Mouse (Mus musculus) CH12.LX (cell line): ENCODE results near the gene Tcp11. TPM values are rescaled to one million over a fixed set of nuclear protein-coding genes. Genes with fewer than 3 reads are reported as not detected.

ENCODE experiments used
- DNase-seq: peaks from one replicate; pipeline ENCODE4 v3.0.0-alpha.2; 2013; ENCODE audit errors: extremely low read depth
- H3K27ac ChIP-seq: 2 replicates; pipeline ENCODE4 v1.5.1; 2012; ENCODE audit warnings: low read depth, mild to moderate bottlenecking, control low read depth, moderate library complexity; ENCODE audit not compliant: insufficient read depth
- H3K27me3 ChIP-seq: replicated peaks from 2 replicates; pipeline ENCODE3; 2012; ENCODE audit warnings: inconsistent platforms
- H3K36me3 ChIP-seq, 2 experiments: replicated peaks in 1 of 2; 2 replicates each; pipeline versions ENCODE3 to v1.6.1; 2012; ENCODE audit warnings: inconsistent platforms in 1 of 2, low read length in 1 of 2, mild to moderate bottlenecking in 1 of 2, mixed read lengths in 1 of 2, moderate library complexity in 1 of 2; ENCODE audit not compliant: control insufficient read depth in 1 of 2, insufficient read depth in 1 of 2
- H3K4me1 ChIP-seq, 2 experiments: 2 replicates each; pipeline ENCODE4 v1.6.1; 2012; ENCODE audit warnings: inconsistent platforms in 1 of 2, moderate library complexity in 1 of 2; ENCODE audit not compliant: insufficient read depth in 2 of 2, control insufficient read depth in 1 of 2
- H3K4me2 ChIP-seq: 2 replicates; pipeline ENCODE4 v1.6.1; 2012; ENCODE audit warnings: low read depth, mild to moderate bottlenecking, control low read depth; ENCODE audit not compliant: poor library complexity, insufficient read depth, severe bottlenecking
- H3K4me3 ChIP-seq, 3 experiments: fragments of 150-350 bp in 1 of 3; sonication (generic) in 1 of 3; replicated peaks in 1 of 3; 2 replicates each; pipeline versions ENCODE3 to v1.5.1; 2011 to 2012; ENCODE audit warnings: low read depth in 2 of 3, low read length in 2 of 3, mild to moderate bottlenecking in 2 of 3, moderate library complexity in 2 of 3, control low read depth in 1 of 3, improper control_type of control experiment in 1 of 3, inconsistent platforms in 1 of 3, mixed read lengths in 1 of 3; ENCODE audit not compliant: poor library complexity in 1 of 3
- H3K79me2 ChIP-seq: replicated peaks from 2 replicates; pipeline ENCODE4 v1.6.1; 2012; ENCODE audit warnings: mild to moderate bottlenecking, moderate library complexity; ENCODE audit not compliant: control insufficient read depth, poor library complexity, insufficient read depth, severe bottlenecking; ENCODE audit errors: extremely low read depth
- H3K9ac ChIP-seq: 2 replicates; pipeline ENCODE4 v1.6.1; 2012; ENCODE audit warnings: low read depth, mild to moderate bottlenecking, control low read depth, moderate library complexity; ENCODE audit not compliant: insufficient read depth
- H3K9me3 ChIP-seq: replicated peaks from 2 replicates; pipeline ENCODE3; 2012; ENCODE audit warnings: low read length, inconsistent platforms, mixed read lengths
- BHLHE40 ChIP-seq: IDR thresholded peaks from 2 replicates; pipeline ENCODE4 v1.6.1; 2011; ENCODE audit warnings: mild to moderate bottlenecking, low read depth, low read length, improper control_type of control experiment
- CHD1 ChIP-seq: IDR thresholded peaks from 2 replicates; pipeline ENCODE4 v1.6.1; 2012; ENCODE audit warnings: low read depth, low read length, improper control_type of control experiment, inconsistent platforms
- CHD2 ChIP-seq: IDR thresholded peaks from 2 replicates; pipeline ENCODE4 v1.6.1; 2011; ENCODE audit warnings: low read length, improper control_type of control experiment
- ELF1 ChIP-seq: IDR thresholded peaks from 2 replicates; pipeline ENCODE4 v1.6.1; 2014; ENCODE audit warnings: low read depth, mild to moderate bottlenecking, inconsistent platforms, low read length, improper control_type of control experiment
- EP300 ChIP-seq: IDR thresholded peaks from 2 replicates; pipeline ENCODE4 v1.6.1; 2011; ENCODE audit warnings: low read length, improper control_type of control experiment
- ETS1 ChIP-seq: conservative IDR thresholded peaks from 2 replicates; pipeline ENCODE4 v1.6.1; 2012; ENCODE audit warnings: low read depth, mild to moderate bottlenecking, inconsistent platforms, low read length, improper control_type of control experiment, moderate library complexity
- HCFC1 ChIP-seq: IDR thresholded peaks from 2 replicates; pipeline ENCODE4 v1.6.1; 2012; ENCODE audit warnings: low read depth, mild to moderate bottlenecking, inconsistent platforms, low read length, improper control_type of control experiment
- IRF4 ChIP-seq: IDR thresholded peaks from 2 replicates; pipeline ENCODE4 v1.6.1; 2014; ENCODE audit warnings: low read depth, mild to moderate bottlenecking, inconsistent platforms, low read length, improper control_type of control experiment
- JUN ChIP-seq: IDR thresholded peaks from 2 replicates; pipeline ENCODE4 v1.6.1; 2011; ENCODE audit warnings: low read depth, mild to moderate bottlenecking, low read length, improper control_type of control experiment, moderate library complexity; ENCODE audit not compliant: insufficient read depth
- MAX ChIP-seq: IDR thresholded peaks from 2 replicates; pipeline ENCODE4 v1.6.1; 2011; ENCODE audit warnings: low read length, improper control_type of control experiment
- MAZ ChIP-seq: IDR thresholded peaks from 2 replicates; pipeline ENCODE4 v1.6.1; 2012; ENCODE audit warnings: low read depth, mild to moderate bottlenecking, inconsistent platforms, low read length, improper control_type of control experiment, moderate library complexity
- MEF2A ChIP-seq: IDR thresholded peaks from 2 replicates; pipeline ENCODE4 v1.6.1; 2014; ENCODE audit warnings: low read depth, mild to moderate bottlenecking, inconsistent platforms, low read length, improper control_type of control experiment, borderline replicate concordance
- NELFE ChIP-seq: IDR thresholded peaks from 2 replicates; pipeline ENCODE4 v1.6.1; 2011; ENCODE audit warnings: low read depth, low read length, improper control_type of control experiment
- POLR2A ChIP-seq: IDR thresholded peaks from 2 replicates; pipeline ENCODE4 v1.6.1; 2011; ENCODE audit warnings: low read depth, mild to moderate bottlenecking, improper control_type of control experiment, low read length
- RAD21 ChIP-seq: IDR thresholded peaks from 2 replicates; pipeline ENCODE4 v1.6.1; 2011; ENCODE audit warnings: low read depth, mild to moderate bottlenecking, low read length, improper control_type of control experiment, moderate library complexity
- RCOR1 ChIP-seq: conservative IDR thresholded peaks from 2 replicates; pipeline ENCODE4 v1.6.1; 2012; ENCODE audit warnings: low read depth, mild to moderate bottlenecking, inconsistent platforms, low read length, improper control_type of control experiment
- SMC3 ChIP-seq: IDR thresholded peaks from 2 replicates; pipeline ENCODE4 v1.6.1; 2011; ENCODE audit warnings: low read depth, low read length, improper control_type of control experiment
- TCF12 ChIP-seq: IDR thresholded peaks from 2 replicates; pipeline ENCODE4 v1.6.1; 2014; ENCODE audit warnings: low read depth, mild to moderate bottlenecking, inconsistent platforms, low read length, improper control_type of control experiment
- UBTF ChIP-seq: IDR thresholded peaks from 2 replicates; pipeline ENCODE4 v1.6.1; 2012; ENCODE audit warnings: low read depth, mild to moderate bottlenecking, inconsistent platforms, low read length, improper control_type of control experiment, moderate library complexity
- USF1 ChIP-seq: IDR thresholded peaks from 2 replicates; pipeline ENCODE4 v1.6.1; 2014; ENCODE audit warnings: low read depth, mild to moderate bottlenecking, inconsistent platforms, low read length, improper control_type of control experiment
- USF2 ChIP-seq: conservative IDR thresholded peaks from 2 replicates; pipeline ENCODE4 v1.6.1; 2011; ENCODE audit warnings: low read depth, low read length, improper control_type of control experiment
- ZC3H11A ChIP-seq: IDR thresholded peaks from 2 replicates; pipeline ENCODE4 v1.6.1; 2012; ENCODE audit warnings: low read depth, mild to moderate bottlenecking, inconsistent platforms, low read length, improper control_type of control experiment
- ZNF384 ChIP-seq: IDR thresholded peaks from 2 replicates; pipeline ENCODE4 v1.6.1; 2012; ENCODE audit warnings: low read depth, low read length, improper control_type of control experiment, inconsistent platforms
- dilution Hi-C: fragments of 300-500 bp; cut with MboI; formaldehyde crosslinking; loops from 2 replicates; pipeline ENCODE4 v1.14.3; 2020; ENCODE audit warnings: low sequenced_read_pairs; ENCODE audit not compliant: extremely low pct_unique_long_range_greater_than_20kb, extremely low pct_ligation_motif_present
- in situ Hi-C: fragments of 300-500 bp; cut with MboI; formaldehyde crosslinking; loops from 3 replicates; pipeline ENCODE4 v1.14.3; 2019; ENCODE audit warnings: low sequenced_read_pairs, low pct_ligation_motif_present, low pct_unique_long_range_greater_than_20kb, mixed read lengths
- polyA plus RNA-seq: library from polyadenylated mRNA; unstranded; fragments of >175 nt; gene quantifications from 2 replicates; pipeline ENCODE4 v1.2.1, GENCODE M21; 2012; ENCODE audit warnings: low read depth; ENCODE audit not compliant: insufficient read length
- total RNA-seq, 2 experiments: library from RNA; depleted of rRNA; stranded (reverse); fragments of 300-350 nt in 1 of 2; fragments of >200 nt in 1 of 2; gene quantifications; 2 replicates each; pipeline ENCODE4 v1.2.3; 2012 to 2014

Tcp11 gene
- total and polyA plus RNA-seq, 3 experiments = not detected

DNA sequence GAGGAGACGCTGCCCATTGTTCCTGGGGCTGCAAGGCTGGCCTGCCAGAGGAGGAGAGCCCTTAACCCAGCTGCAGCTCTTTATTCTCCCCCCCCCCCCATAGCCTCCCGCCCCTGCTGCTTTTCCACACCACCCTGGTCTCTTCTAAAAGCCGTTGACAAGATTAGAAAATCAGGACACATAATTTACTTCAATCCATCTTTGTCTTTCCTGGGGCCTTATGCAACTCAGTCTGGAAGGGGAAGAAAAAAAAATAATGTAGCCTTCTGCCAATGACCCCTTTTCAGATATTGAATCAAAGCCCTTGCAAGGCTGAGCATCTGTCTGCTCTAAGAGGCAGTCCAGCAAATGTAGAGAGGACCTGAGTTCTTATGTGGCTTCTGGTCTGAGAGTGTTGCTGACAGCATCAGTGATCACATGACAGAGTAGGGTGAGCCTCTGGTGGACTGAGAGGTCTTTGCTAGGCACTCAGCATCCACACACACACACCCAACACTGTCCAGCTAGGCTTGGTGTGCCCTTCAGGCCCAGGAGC, 47.3 kb downstream of the Tcp11 start:
- no peak overlapping the region for H3K9ac ChIP-seq
- in situ Hi-C loops (no loop called here), dilution Hi-C loops (no loop called here)
- H3K9me3 ChIP-seq = no peaks in the 10 kb centered on the region
- no peak for TF ChIP-seq ELF1
- TF ChIP-seq HCFC1 = no peak
- no peak for TF ChIP-seq ZNF384
- no peak for TF ChIP-seq NELFE
- TF ChIP-seq POLR2A = no peak
- no peak for TF ChIP-seq EP300
- no peak for TF ChIP-seq MEF2A
- no peak for TF ChIP-seq TCF12
- TF ChIP-seq MAZ = no peak
- TF ChIP-seq BHLHE40 = no peak
- TF ChIP-seq RAD21 = no peak
- no peak for TF ChIP-seq CHD1
- TF ChIP-seq CHD2 = no peak
- TF ChIP-seq USF2 = no peak
- no peak for TF ChIP-seq ETS1
- no peak for TF ChIP-seq JUN
- TF ChIP-seq ZC3H11A = no peak
- TF ChIP-seq SMC3 = no peak
- no peaks in the 10 kb centered on the region for H3K79me2 ChIP-seq
- no peaks in the 10 kb centered on the region for H3K27me3 ChIP-seq
- no peak overlapping the region for H3K27ac ChIP-seq
- no peak overlapping the region for H3K4me3 ChIP-seq
- H3K36me3 ChIP-seq = peaks cover 0 to 34% of the 10 kb centered on the region in 2 experiments
- no peak overlapping the region for H3K4me2 ChIP-seq
- no peaks in the 10 kb centered on the region for H3K4me1 ChIP-seq
- DNase-seq = no peak

DNA sequence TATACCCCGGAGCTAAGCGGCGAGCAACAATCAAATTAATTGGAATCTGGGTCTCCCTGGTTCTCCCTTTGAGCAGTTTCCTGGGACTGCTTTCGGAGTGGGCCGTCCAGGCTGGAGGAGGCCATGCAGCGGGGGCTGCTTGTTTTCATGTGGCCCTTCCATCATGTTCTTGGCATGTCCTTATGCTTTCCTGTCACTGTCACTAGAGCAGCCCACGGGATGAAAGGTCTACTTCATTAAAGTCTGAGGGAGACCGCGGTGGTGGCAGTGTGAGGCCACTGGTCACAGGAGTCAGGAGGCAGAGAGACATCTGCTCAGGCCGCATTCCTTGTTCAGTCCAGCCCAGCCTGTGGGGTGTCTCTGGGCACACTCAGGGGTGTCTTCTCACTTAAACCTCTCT, 48.2 kb downstream of the Tcp11 start:
- H3K27me3 ChIP-seq = no peaks in the 10 kb centered on the region
- H3K4me3 ChIP-seq = no peak overlapping the region
- H3K9ac ChIP-seq = no peak overlapping the region
- dilution Hi-C loops (no loop called here), in situ Hi-C loops (no loop called here)
- H3K36me3 ChIP-seq = peaks cover 0 to 33% of the 10 kb centered on the region in 2 experiments
- TF ChIP-seq IRF4 (no peak), JUN (no peak), ZNF384 (no peak), USF1 (no peak), MAX (no peak), HCFC1 (no peak), BHLHE40 (no peak), RCOR1 (no peak), UBTF (no peak)
- DNase-seq = no peak
- H3K9me3 ChIP-seq = no peaks in the 10 kb centered on the region
- no peaks in the 10 kb centered on the region for H3K4me1 ChIP-seq
- no peaks in the 10 kb centered on the region for H3K79me2 ChIP-seq
- H3K4me2 ChIP-seq = no peak overlapping the region
- H3K27ac ChIP-seq = no peak overlapping the region
